Mouse (Mus musculus): ENCODE measurements around the gene Pdgfra.

GRCm38 (mm10) chr5:75106511-75106910, 45.6 kb upstream of the Pdgfra start:
- no peak for TF ChIP-seq EP300 (optimal IDR thresholded peaks at IDR 0.05)
- no peak for TF ChIP-seq CTCF (IDR thresholded peaks at IDR 0.05; ENCODE audit: low read depth)
